Mouse (Mus musculus) stomach, postnatal 0 days (tissue): ENCODE results near the gene AI854703.

Experiments used
- CTCF ChIP-seq: IDR thresholded peaks from 2 replicates; pipeline ENCODE4 v1.5.1; 2016; ENCODE audit warnings: antibody characterized with exemption, low read depth, mild to moderate bottlenecking, moderate library complexity
- EP300 ChIP-seq: optimal IDR thresholded peaks from 2 replicates; pipeline ENCODE3; 2016; ENCODE audit warnings: antibody characterized with exemption

DNA sequence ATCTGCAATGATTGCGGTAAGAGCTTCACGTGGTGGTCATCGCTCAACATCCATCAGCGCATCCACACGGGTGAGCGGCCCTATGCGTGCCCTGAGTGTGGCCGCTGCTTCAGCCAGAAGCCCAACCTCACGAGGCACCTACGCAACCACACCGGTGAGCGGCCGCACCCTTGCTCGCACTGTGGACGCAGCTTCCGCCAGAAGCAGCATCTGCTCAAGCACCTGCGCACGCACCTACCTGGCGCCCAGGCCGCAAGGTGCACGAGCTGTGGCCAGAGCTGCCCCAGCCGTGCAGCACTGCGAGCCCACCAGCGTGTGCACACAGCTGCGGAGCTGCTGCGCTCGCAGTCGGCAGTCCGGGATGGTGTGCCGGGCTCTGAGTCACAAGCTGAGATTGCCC, 6.5 kb upstream of the AI854703 start:
- TF ChIP-seq CTCF = no peak
- TF ChIP-seq EP300 = no peak
